In genomic region chr5:110595341-110595740, GRCm38 (mm10) we compare ENCODE assay signal across 17 mouse cellular contexts. TPM values are rescaled to one million over a fixed set of nuclear protein-coding genes. Genes with fewer than 3 reads are reported as not detected.
DNase-seq lines count a peak whose midpoint lies in the region; ATAC-seq lines count a peak whose summit lies in the region.
"Had no signal": no experiment of that assay in that cellular context is flagged by ENCODE, and none has a peak within 500 bp of the region (broad histone marks: within the 10 kb centered on the region; RNA-seq: fewer than 3 reads in every experiment).

No protein-coding gene starts in this region.

- no peak overlapping the region for H3K4me3 ChIP-seq in midbrain, embryonic 11.5 days (ENCODE audit: low read depth, low read length)
- H3K4me3 ChIP-seq in midbrain, embryonic 15.5 days: no peak overlapping the region
- H3K4me3 ChIP-seq in intestine, embryonic 16.5 days (ENCODE audit: low read length): no peak overlapping the region
- no peak overlapping the region for H3K4me3 ChIP-seq in hindbrain, embryonic 12.5 days
- H3K4me3 ChIP-seq: embryonic facial prominence, embryonic 15.5 days; limb, embryonic 13.5 days; myocyte had no signal

- no peaks in the 10 kb centered on the region for H3K27me3 ChIP-seq in midbrain, embryonic 11.5 days (ENCODE audit: control insufficient read depth, insufficient read depth, low read length)
- no peaks in the 10 kb centered on the region for H3K27me3 ChIP-seq in midbrain, embryonic 15.5 days (replicated peaks)
- H3K27me3 ChIP-seq in intestine, embryonic 16.5 days (replicated peaks; ENCODE audit: control insufficient read depth, insufficient read depth, low read length): 0 out of 2 replicates have a peak, but pooled peaks cover 4% of the 10 kb centered on the region
- no peaks in the 10 kb centered on the region; the same call in 1 of the 2 replicates for H3K27me3 ChIP-seq in hindbrain, embryonic 12.5 days

- no peak for ATAC-seq in midbrain, embryonic 11.5 days (ENCODE audit: low FRiP score)
- no peak for ATAC-seq in midbrain, embryonic 15.5 days (replicated peaks)
- ATAC-seq in inflammation-experienced regulatory T-cells, adult 6 months: peak; percentile 85
- ATAC-seq in intestine, embryonic 16.5 days: no peak
- no peak for ATAC-seq in hindbrain, embryonic 12.5 days (ENCODE audit: low FRiP score)
- ATAC-seq: forebrain, embryonic 14.5 days had no signal

- no peaks in the 10 kb centered on the region for H3K36me3 ChIP-seq in midbrain, embryonic 11.5 days (ENCODE audit: control insufficient read depth, insufficient read depth, low read length)
- no peaks in the 10 kb centered on the region for H3K36me3 ChIP-seq in midbrain, embryonic 15.5 days (replicated peaks)
- H3K36me3 ChIP-seq in intestine, embryonic 16.5 days (ENCODE audit: control insufficient read depth, insufficient read depth, low read length): no peaks in the 10 kb centered on the region
- H3K36me3 ChIP-seq in hindbrain, embryonic 12.5 days: no peaks in the 10 kb centered on the region
- H3K36me3 ChIP-seq: embryonic facial prominence, embryonic 15.5 days; limb, embryonic 13.5 days had no signal

- no peak overlapping the region for H3K27ac ChIP-seq in midbrain, embryonic 11.5 days (ENCODE audit: low read depth, low read length)
- no peak overlapping the region for H3K27ac ChIP-seq in midbrain, embryonic 15.5 days
- H3K27ac ChIP-seq in intestine, embryonic 16.5 days (ENCODE audit: low read length): no peak overlapping the region
- no peak overlapping the region for H3K27ac ChIP-seq in hindbrain, embryonic 12.5 days
- H3K27ac ChIP-seq: embryonic facial prominence, embryonic 15.5 days; limb, embryonic 13.5 days had no signal

- peak; percentile 33 for DNase-seq in midbrain, embryonic 11.5 days (ENCODE audit: low spot score, missing footprints)
- DNase-seq in T-cell, adult 2 months (ENCODE audit: low spot score): peak; percentile 84
- peak; percentile 66 for DNase-seq in right cerebral cortex, postnatal 25 days
- DNase-seq: adrenal gland, postnatal 36 days; cerebellum, postnatal 36 days; kidney, postnatal 10 days; lung, adult 2 months; thymus, postnatal 25 days had no signal

- no peaks in the 10 kb centered on the region for H3K4me1 ChIP-seq in midbrain, embryonic 11.5 days (ENCODE audit: control insufficient read depth, insufficient read depth, low read length)
- peaks cover 10% of the 10 kb centered on the region; the same call in 1 of the 2 replicates for H3K4me1 ChIP-seq in midbrain, embryonic 15.5 days
- H3K4me1 ChIP-seq in intestine, embryonic 16.5 days (ENCODE audit: control insufficient read depth, insufficient read depth, low read length): no peaks in the 10 kb centered on the region
- peaks cover 7% of the 10 kb centered on the region for H3K4me1 ChIP-seq in hindbrain, embryonic 12.5 days
- H3K4me1 ChIP-seq: limb, embryonic 13.5 days had no signal

- WGBS in midbrain, embryonic 11.5 days: 95% methylated on average over 10 of the region's 10 CpGs
- 94% methylated on average over 10 of the region's 10 CpGs for WGBS in midbrain, embryonic 15.5 days
- 91% methylated on average over 10 of the region's 10 CpGs for WGBS in intestine, embryonic 16.5 days
- 92% methylated on average over 10 of the region's 10 CpGs for WGBS in hindbrain, embryonic 12.5 days

- H3K4me2 ChIP-seq in midbrain, embryonic 11.5 days: no peak overlapping the region
- no peak overlapping the region for H3K4me2 ChIP-seq in midbrain, embryonic 15.5 days
- H3K4me2 ChIP-seq in intestine, embryonic 16.5 days (ENCODE audit: low read depth, low read length): no peak overlapping the region
- H3K4me2 ChIP-seq in hindbrain, embryonic 12.5 days (replicated peaks): no peak overlapping the region
- H3K4me2 ChIP-seq: embryonic facial prominence, embryonic 15.5 days; limb, embryonic 13.5 days had no signal

- no peaks in the 10 kb centered on the region for H3K9me3 ChIP-seq in midbrain, embryonic 11.5 days (ENCODE audit: control insufficient read depth, low read length)
- H3K9me3 ChIP-seq in midbrain, embryonic 15.5 days: no peaks in the 10 kb centered on the region
- H3K9me3 ChIP-seq in intestine, embryonic 16.5 days (ENCODE audit: control insufficient read depth, low read length): no peaks in the 10 kb centered on the region
- no peaks in the 10 kb centered on the region for H3K9me3 ChIP-seq in hindbrain, embryonic 12.5 days (replicated peaks)
- H3K9me3 ChIP-seq: embryonic facial prominence, embryonic 15.5 days; limb, embryonic 13.5 days had no signal

- no peak overlapping the region for H3K9ac ChIP-seq in midbrain, embryonic 11.5 days (ENCODE audit: low read length)
- H3K9ac ChIP-seq in midbrain, embryonic 15.5 days: no peak overlapping the region
- no peak overlapping the region for H3K9ac ChIP-seq in intestine, embryonic 16.5 days (ENCODE audit: low read depth, low read length)
- no peak overlapping the region for H3K9ac ChIP-seq in hindbrain, embryonic 12.5 days
- H3K9ac ChIP-seq: embryonic facial prominence, embryonic 15.5 days; limb, embryonic 13.5 days had no signal

RNA-seq across cellular contexts. Expression of gene Galnt9, which starts 51.2 kb away (rescaled TPM):
- polyA plus RNA-seq in midbrain, embryonic 11.5 days (2014; fragmentation: Nextera tagmentation; extraction: Ambion mirVana): 5.0 and 5.8 TPM in 2 replicates
- 26.7 and 26.8 TPM in 2 replicates for polyA plus RNA-seq in midbrain, embryonic 15.5 days (2015; fragmentation: Nextera tagmentation; extraction: Ambion mirVana)
- 1 to 10 TPM; 4.5 to 9.7 (median 7.5) TPM for polyA plus RNA-seq in inflammation-experienced regulatory T-cells, adult 6 months (2017; shearing (Covaris generic))
- 0.27 and 0.39 TPM in 2 replicates for polyA plus RNA-seq in intestine, embryonic 16.5 days (2015; fragmentation: Nextera tagmentation; extraction: Ambion mirVana)
- polyA plus RNA-seq in hindbrain, embryonic 12.5 days (2016; fragmentation: Nextera tagmentation; extraction: Ambion mirVana): 8.2 and 8.8 TPM in 2 replicates
- polyA plus RNA-seq: heart, postnatal 0 days had no signal

RNA-seq across cellular contexts. Expression of gene Noc4l, which starts 57.9 kb away (rescaled TPM):
- 54.7 and 55.6 TPM in 2 replicates for polyA plus RNA-seq in midbrain, embryonic 11.5 days (2014; fragmentation: Nextera tagmentation; extraction: Ambion mirVana)
- 48.1 and 50.1 TPM in 2 replicates for polyA plus RNA-seq in midbrain, embryonic 15.5 days (2015; fragmentation: Nextera tagmentation; extraction: Ambion mirVana)
- polyA plus RNA-seq in inflammation-experienced regulatory T-cells, adult 6 months (2017; shearing (Covaris generic)): 10 to 100 TPM; 37.3 to 40.8 (median 40.1) TPM
- polyA plus RNA-seq in intestine, embryonic 16.5 days (2015; fragmentation: Nextera tagmentation; extraction: Ambion mirVana): 52.4 and 56.3 TPM in 2 replicates
- polyA plus RNA-seq in hindbrain, embryonic 12.5 days (2016; fragmentation: Nextera tagmentation; extraction: Ambion mirVana): 50.0 and 50.6 TPM in 2 replicates

RNA-seq across cellular contexts. Expression of gene Ddx51, which starts 57.9 kb away (rescaled TPM):
- 32.2 and 33.0 TPM in 2 replicates for polyA plus RNA-seq in midbrain, embryonic 11.5 days (2014; fragmentation: Nextera tagmentation; extraction: Ambion mirVana)
- 21.0 and 22.0 TPM in 2 replicates for polyA plus RNA-seq in midbrain, embryonic 15.5 days (2015; fragmentation: Nextera tagmentation; extraction: Ambion mirVana)
- 1 to 10 TPM; 2.3 to 4.5 (median 4.5) TPM for polyA plus RNA-seq in inflammation-experienced regulatory T-cells, adult 6 months (2017; shearing (Covaris generic))
- polyA plus RNA-seq in intestine, embryonic 16.5 days (2015; fragmentation: Nextera tagmentation; extraction: Ambion mirVana): 16.3 and 17.0 TPM in 2 replicates
- 33.3 and 34.1 TPM in 2 replicates for polyA plus RNA-seq in hindbrain, embryonic 12.5 days (2016; fragmentation: Nextera tagmentation; extraction: Ambion mirVana)

Comparison
In these comparisons a context has a peak if more than half of its experiments do, and no peak if none do; other contexts are left out.
1. DNase-seq: peak in every context shown above with its lines; median percentile 84 in T-cell, adult 2 months; 66 in right cerebral cortex, postnatal 25 days; 33 in midbrain, embryonic 11.5 days.